Mouse (Mus musculus): ENCODE measurements at regions not wholly inside any gene's neighbourhood (a gene's known extent, or its start where the extent isn't known, plus 50 kb on each side); places are given as distances from the start of the nearest gene placed in this dataset.

DNA sequence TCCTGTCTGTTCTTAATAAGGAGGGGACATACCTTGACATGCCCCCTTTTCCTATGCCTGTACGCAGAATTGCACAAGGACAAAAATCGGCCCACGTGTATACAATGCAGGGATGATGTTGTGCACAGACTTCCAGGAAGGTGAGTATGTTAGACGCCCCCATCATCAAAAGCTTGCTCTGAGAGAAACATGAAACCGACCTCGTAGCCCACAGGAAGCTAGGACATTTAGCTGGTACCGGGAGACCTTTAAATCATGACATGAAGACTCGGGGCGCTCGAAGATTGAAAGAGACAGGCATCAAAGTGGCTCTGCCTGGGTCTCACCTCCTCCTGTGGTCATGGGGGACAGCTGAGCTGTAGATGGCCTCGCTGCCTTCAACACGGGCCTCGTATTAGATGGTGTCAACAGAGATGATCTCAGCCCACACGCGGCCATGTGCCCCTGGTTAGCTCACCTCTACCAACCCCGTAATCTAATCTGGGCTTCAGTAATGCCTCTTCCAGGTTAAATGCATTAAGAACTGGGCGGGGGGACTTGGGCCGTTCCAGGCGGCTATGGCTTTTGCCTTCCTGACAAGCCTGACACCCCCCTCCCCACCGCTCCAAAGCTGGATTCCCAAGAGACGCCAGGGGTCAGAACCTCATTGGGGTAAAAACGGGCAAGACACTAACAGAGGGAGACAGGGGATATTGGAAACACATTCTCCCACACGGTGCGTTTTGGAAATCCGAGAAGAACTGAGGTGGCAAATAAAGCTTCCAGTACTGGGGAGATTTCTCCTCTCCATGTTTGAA lies 520.9 kb upstream of the Tbx3 start:
- DNase-seq (ENCODE audit: low spot score): no peak

DNA sequence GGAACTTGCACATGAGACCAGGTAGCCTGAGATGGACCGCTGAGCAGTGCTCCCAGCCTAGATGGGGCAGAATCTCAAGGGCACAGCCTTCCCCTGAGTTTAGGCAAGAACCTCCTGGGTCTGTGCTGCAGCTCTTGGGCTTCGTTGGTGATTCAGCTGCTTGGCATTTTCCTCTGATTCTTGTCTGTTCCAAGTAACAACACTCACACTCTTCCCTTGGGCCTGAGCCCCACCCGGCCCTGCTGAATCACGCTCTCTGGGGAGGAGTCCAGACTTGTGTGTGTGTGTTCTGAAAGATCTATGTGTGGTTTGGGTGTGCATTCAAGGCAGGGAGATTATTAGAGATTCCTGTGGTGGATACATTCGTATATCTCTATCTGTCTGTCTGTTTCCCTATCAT lies 517.4 kb upstream of the Tbx3 start:
- DNase-seq (ENCODE audit: low spot score): no peak

DNA sequence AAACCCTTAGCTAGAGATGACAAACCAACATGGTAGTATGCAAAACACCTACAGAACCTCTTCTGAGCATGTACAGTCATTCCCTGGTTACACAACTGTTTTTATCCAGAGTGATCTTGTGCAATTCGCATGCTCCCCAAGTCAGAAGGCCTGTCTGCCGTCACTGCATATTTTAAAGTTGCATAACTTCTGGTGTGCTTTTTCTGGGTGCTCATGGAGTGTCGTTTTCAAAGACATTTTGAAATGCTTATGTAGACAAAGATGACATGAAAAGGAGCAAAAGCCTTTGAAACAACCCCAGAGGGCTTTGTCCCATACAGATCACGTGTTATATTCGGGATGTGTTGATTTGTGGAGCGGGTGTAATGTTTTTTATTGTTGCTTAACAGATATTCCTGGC lies 513.8 kb upstream of the Tbx3 start:
- no peak for DNase-seq (ENCODE audit: low spot score)

DNA sequence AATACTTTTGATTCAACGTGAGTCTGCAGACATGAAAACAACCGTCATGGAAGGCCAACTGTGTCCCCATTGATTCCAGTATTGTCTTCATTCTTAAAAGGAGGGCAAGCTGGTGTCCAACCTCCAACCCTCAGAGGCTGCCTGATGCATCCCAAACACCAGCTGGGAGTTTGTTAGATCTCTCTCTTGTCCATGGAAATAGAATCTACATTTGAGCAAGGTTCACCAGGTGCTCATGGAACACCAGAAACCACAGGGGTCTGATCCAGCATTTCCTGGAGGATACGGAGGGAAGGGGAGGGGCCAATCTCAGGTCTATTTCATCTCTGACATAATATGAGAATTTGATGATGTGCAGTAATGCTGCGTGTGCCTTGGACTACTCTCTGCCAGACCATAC lies 512.3 kb upstream of the Tbx3 start:
- DNase-seq (ENCODE audit: low spot score): no peak

DNA sequence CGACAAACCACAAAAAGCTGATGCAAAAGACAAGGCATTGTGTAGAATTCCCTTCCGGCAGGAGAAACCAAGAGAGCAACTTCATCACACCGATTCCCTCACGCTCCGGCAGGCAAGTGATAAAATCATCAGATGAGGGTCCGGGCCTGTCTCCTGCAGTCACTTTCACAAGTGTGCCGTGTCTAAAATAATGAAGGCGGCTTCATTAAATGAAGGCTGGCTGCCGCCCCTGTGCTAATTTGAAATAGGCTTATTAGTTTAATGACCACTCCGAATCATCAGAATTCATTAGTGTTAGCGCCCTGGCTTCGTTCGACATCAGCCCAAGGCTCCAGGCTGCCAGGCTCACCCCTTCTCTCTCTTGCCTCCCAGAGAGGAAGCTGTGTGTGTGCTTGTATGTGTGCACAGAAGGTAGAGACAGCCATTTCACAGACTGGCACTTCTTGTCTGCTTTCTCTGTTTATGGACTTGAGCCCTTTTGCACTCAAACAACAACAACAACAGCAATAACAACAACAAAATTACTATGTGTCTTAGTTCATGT lies 508.3 kb upstream of the Tbx3 start:
- no peak for DNase-seq (ENCODE audit: low spot score)

DNA sequence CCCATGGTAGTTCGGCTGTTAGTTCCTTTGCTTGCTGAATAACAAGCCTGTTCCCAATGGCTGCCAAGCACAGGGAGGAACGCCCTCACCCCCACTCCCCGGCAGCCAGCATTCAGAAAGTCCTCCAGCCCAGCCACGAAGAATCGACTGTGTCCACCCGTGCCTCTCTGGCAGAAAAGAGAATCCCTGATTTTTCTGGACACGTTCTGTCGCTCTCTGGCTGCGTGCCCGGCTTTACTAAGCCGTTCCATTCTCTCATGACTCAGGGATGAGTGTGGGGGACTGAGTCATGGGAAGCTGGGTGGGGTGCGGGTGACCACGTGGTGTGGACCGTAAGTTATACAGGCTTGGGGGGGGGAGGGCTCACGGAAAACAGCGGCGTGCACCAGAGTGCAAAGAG lies 502.8 kb upstream of the Tbx3 start:
- peak; percentile 58 for DNase-seq (ENCODE audit: low spot score)

DNA sequence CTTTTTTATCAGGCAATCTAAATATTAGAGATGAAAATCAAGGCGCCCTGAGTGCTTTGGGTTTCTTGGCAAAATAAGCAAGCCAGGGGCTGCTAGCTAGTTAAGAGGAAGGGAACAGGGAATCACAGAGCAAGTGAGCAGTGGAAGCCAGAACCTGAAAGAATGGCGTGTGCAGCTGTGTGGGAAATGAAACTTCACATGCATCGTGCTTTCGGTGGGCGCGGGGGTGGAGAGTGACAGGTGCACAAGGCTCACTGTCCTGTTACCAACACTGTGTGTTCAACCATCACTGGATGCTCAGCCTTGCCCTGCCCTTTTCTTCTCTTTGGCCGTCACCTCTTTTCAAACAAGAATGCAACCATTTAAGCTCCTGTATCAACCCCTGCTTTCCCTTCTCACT lies 501.2 kb upstream of the Tbx3 start:
- no peak for DNase-seq (ENCODE audit: low spot score)

DNA sequence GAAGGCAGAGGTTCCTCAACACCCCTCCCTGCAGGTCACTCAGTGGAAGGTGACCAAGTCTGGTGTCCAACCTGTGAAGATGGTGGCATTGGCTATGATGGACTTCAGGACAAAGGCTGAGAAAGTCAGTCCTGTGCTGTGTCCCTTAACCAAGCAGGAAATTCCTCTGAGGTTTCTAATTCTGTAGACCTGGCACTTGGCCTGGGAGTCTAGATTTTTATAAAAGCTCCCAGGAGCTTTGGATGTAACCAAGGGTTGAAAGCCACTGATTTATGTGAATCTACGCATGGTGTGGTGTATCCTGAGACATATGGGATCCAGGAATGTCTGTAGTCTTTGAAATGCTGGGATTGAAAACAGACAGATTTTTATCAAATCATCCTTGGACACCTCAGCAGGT lies 498.8 kb upstream of the Tbx3 start:
- no peak for DNase-seq (ENCODE audit: low spot score)

DNA sequence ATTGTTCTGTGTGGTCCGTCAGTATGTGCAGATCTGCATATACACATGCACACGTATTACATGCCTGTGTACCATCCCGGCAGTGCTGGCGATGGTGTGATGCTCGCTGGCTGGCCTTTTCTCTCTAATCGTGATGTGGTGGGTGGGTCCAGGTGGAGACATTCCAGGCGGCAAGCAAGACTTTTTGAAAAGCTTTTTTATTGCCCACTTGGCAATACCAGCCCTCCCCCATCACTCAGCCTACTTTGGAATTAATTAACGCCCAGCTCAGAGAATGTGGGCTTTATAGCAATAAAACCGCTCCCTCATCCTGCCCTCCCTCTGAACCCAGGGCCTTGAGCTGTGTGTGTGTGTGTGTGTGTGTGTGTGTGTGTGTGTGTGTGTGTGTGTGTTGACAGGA lies 491.7 kb upstream of the Tbx3 start:
- DNase-seq (ENCODE audit: low spot score): no peak

DNA sequence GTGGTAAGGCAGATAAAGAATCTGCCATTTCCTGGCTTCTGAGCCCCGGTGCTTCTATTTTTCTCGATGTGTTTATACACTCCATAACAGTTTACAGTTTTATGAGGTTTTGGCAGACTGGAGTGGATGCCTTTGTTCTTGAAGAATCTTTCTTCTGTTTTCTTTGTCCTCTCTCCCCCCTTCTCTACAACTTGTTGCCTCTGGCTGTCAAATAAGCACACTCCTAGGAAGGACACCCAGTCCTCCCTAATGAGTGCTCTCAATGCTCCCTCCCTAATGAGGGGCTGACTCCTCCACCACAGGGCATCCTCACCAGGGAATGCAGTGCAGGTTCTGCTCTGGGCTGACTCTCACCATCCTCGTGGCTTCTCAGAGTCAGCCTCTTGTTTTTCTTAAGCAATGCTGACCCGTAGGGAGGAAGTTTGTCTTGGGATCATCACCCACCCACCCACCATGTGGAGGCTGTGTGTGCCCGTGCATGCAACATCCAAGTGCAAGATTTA lies 486.9 kb upstream of the Tbx3 start:
- no peak for DNase-seq (ENCODE audit: low spot score)

DNA sequence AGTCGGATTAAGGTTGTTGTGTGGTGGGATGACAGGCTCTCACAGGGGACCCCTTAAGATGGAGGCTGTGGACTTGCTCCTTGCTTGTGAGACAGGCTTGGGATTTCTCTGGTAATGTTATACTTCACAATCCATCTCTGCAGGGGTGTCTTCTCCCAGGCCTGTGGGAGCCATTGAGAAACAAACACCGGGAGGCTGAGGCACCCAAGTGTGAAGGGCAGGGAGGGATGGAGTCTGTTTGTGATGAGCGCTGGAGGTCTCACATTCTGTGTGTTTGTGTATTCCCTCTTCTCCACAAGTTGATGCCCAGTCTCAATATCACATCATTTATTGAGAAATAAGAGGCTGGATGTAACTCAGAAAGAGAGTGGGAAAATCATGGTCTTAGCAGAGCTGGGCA lies 483.9 kb upstream of the Tbx3 start:
- DNase-seq (ENCODE audit: low spot score): no peak

DNA sequence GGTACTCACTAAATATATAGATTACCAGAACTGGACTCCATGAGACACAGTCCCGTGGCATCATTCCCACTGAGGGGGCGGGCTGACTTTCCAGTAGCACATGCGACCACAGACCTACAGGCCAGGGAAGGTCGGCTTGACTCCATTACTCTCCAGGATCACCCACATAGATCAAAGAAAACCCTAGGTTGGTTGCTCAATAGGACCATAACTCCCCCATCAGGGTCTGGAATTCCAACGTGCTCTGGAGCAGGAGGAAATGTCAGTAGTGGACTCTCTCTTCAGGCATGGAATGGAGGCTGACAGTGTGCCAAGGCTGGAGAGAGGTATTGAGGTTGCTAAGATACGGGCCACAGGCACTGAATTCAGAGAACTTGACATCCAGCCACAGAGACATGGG lies 482.0 kb upstream of the Tbx3 start:
- no peak for DNase-seq (ENCODE audit: low spot score)

DNA sequence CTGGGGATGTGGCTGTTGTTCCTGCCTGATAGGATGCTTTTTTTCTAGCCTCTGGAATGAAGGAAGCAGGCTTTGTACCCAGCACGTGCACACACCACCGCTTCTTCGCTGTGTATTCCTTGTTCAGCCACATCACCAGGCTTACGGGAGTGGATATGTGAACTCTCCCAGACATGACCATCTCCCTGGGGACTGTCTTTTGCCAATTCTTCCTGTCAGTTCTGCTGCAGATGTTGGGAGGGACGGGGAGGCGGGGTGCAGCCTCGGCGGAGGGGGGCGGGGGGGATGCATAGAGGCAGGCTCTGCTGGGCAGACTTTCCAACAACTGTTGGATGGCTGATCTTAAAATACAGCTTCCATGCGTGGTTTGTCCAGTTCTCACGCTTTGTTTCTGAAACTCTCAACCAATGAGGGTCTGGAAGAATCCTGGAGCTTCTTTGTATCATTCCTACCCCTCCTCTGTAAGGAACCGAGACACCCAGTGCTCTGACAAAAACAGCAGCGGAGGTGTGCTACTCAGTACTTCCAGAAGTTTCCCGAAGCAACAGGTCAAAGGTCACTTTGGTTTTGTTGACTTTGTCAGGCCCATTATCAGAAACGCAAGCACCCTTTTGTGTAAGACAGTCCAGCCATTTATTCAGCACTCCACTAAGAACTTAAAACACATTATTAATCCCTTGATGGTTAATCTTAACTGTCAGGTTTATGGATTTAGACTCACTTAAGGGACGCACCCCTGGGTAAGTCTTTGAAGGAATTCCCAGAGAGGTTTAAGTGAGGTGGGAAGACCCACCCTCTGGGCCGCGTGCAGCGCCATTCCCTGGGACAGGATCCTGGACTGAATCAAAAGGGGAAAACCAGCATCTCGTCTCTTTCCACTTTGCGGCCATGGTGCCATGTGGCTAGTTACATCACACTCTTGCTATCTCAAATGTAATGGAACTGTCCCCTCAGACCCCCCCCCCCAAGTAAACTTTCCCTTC lies 476.5 kb upstream of the Tbx3 start:
- DNase-seq (ENCODE audit: low spot score): no peak

DNA sequence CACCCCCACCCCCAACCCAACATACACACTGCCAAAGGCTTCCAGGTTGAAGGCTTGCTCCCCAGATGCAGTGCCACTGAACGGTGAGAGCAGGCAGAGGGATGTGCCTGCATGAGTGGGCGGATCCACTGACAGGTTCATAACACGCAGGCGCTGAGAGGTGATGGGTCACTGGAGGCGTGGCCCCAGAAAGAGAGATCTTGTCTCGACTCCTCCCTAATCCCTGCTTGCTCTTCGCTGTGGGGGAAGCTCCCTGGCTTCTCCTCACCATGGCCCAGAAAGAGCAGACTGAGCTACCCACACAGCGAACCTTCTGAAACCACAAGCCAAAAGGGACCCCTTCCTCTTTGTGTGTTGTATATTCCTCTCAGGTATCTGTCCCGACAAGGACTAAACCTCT lies 470.6 kb upstream of the Tbx3 start:
- no peak for DNase-seq (ENCODE audit: low spot score)

DNA sequence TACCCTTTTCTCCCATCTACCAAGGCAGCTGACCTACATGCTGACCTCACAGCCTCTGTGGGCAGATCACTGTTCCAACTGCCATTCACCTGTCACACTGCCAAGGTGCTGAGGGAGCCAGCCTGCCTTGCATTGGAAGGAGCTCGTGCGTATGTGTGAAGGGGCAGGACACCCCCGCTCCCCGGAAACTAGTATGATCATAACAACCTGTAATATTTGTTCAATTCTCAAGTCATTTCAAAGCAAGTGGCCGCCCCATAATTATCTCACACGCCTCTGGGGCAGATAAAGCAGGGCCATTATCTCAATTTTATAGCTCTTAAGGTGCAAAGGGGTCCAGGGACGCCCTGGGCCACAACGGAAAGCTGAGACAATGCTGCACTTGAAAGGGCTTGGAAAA lies 469.2 kb upstream of the Tbx3 start:
- no peak for DNase-seq (ENCODE audit: low spot score)

DNA sequence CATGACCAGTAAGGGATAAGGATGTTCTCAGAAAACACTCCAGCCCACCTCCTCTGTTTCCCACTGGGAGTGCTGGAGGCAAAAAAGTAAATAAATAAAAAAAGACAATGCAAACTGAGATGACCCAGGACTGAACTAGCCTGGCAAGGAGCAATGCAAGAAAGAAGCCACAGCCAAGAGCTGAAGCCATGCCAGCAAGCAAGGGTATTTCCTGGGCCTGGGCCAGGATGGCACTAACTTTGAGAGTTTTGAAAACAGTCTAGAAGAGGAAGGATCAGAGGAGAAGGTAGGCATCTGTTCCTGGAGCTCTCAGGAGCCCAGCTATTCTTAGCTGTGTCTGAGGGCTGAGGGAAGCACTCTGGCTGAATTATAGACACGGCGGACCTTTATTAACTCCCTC lies 465.7 kb upstream of the Tbx3 start:
- no peak for DNase-seq (ENCODE audit: low spot score)

DNA sequence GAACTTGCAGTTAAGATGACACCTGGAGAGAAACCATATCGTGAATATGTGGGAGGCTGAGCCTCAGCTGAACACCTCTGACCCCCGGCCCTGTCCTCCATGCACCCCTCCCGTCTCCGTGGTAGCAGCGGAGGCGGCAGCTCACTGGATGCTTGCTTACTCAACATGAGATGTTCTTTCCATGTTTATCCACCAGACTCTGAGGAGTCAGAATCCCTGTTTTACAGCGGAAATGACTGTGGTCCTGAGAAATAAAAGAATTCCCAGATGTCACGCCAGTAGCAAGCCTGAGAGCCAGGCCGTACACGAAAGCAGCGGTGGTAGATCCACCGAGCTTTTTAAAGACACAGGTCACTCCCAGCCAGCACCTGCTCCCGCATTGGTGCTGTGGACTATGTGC lies 462.4 kb upstream of the Tbx3 start:
- DNase-seq (ENCODE audit: low spot score): no peak

DNA sequence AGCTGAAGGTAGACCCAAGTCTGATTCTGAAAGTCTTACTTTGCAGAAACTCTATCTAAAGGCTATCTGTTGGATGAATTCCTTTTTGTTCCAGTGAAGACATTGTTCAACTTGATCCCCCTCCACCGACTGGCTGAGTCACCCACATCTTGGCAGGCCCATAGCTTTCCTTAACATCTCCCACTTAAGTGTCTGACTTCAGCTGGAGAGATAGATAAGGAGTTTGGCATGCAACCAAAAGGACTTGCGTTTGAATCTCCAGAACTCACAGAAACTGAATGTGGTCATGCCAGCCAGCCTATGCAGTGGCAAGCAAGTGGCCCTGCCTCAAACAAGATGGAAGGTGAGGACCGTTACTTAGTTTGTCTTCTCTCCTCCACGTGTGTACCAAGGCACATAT lies 457.3 kb upstream of the Tbx3 start:
- peak; percentile 25 for DNase-seq (ENCODE audit: low spot score)

DNA sequence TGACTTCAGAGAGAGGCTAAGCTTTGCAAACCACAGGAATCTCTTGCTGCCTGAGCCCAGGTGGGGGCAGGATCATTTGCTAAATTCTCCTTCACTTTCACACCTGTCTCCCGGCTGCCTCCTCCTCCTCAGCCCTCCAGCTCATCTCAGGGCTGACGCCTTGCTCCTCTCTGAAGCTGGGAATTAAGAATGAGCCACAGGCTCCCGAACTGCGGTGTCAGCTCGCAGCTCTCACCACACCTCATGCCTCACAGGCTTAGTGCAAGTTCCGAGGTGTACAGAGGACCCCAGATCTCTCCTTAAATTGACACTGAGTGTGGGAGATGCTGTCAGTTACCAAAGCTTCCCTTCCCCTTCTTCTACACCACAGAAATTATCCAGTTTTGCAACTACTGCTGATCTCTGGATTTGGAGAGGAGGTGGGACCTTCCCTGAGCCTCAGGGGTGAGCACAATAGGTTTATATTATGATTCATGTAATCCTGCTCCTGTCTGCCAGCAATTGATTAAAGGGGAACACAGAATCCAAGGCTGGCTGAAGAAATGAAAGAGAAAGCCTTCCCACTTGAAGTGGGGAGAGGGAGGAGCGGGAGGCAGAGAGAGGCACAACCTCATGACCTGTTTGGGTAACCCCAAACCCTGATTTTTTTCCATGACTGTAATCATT lies 456.6 kb upstream of the Tbx3 start:
- DNase-seq (ENCODE audit: low spot score): no peak

DNA sequence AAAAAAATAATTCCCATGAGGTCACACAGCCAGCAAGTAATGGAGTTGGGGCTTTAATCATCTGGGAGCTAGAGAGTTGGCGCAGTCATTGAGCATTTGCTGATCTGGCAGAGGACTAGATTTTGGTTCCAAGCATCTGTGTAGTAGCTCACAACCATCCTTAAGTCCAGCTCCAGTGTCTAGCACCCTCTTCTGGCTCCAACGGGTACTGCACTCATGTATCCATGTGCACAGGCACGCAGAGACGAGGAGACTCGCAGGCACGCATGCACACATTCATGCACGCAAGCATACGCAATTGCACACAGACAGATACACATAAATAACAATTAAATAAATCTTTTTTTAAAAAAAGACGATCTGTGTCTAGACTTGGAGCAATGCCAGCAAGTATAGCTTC lies 455.5 kb upstream of the Tbx3 start:
- DNase-seq (ENCODE audit: low spot score): no peak

DNA sequence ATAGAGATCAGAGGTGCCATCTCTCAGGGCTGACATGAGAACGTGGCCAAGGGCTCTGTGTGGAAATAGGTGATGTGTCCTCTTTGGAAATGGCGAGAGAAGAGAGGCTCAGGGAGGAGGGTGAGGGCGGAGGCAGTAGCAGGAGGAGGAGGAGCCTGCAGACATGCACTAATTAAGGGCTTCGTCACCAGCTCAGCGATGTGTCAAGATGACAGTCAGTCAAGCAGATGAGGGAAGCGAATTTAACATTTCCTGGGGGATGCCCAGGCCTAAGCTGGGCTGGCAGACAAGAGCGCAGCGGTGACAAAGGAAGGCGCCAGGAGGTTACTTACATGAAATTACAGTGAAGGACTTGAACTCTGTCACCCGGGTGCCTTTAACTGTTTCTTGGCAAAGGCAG lies 455.1 kb upstream of the Tbx3 start:
- DNase-seq (ENCODE audit: low spot score): no peak

DNA sequence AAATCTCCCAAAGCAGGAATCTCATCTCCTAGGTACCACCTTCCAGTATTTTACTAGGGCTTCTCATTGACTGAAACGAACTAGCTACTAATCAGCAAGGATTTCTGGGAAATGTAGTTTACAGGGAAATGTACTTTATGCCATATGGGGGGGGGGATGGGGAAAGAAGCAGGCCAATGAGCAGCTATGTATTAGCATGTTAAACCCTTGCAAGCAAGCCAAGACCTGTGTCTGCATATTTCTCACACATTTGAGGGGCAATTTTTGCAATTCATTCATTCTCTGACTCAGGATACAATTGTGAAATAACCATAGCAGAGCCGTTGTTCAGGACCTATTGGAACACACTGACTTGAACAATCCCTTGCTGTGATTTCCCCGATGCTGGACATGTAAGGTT lies 454.3 kb upstream of the Tbx3 start:
- no peak for DNase-seq (ENCODE audit: low spot score)

All from ovary, adult 18-20 months (tissue).